Mouse (Mus musculus): ENCODE results near the gene March8.

March8 gene

GRCm38 (mm10) chr6:116371500-116371899 lies 33.7 kb downstream of the March8 start:
- in situ Hi-C loops (cut with MboI), result no loop called here

GRCm38 (mm10) chr6:116374136-116374535 lies 36.3 kb downstream of the March8 start:
- in situ Hi-C loops (cut with MboI), result no loop called here

GRCm38 (mm10) chr6:116374618-116375017 lies 36.8 kb downstream of the March8 start:
- in situ Hi-C loops (cut with MboI), result no loop called here

GRCm38 (mm10) chr6:116378892-116379291 lies 41.1 kb downstream of the March8 start:
- in situ Hi-C loops (cut with MboI), result no loop called here

GRCm38 (mm10) chr6:116380157-116380556 lies 42.3 kb downstream of the March8 start:
- in situ Hi-C loops (cut with MboI), result no loop called here

- in situ Hi-C loops (cut with MboI), result no loop called here
Measured at GRCm38 (mm10) chr6:116381605-116382004, 43.8 kb downstream of the March8 start.

DNA sequence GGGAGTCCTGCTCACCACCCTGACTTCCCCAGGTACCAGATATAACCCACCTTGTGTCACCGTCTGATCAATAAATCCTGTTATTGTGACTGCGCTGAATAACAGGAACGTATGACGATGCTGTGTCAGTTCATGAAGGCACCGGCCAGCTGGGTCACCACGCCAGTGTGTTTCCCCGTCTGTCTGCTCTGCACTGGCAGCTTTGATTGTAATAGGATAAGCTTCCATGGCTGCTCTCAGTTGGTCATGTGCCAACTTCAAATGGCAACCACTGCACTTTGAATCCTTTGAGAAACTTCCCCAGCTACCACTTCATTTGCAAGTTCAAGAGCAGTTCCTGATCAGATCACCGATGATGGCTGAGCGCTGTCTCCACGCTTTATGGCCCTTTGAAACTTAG lies 45.8 kb downstream of the March8 start:
- in situ Hi-C loops (cut with MboI), result no loop called here

- in situ Hi-C loops (cut with MboI), result no loop called here
Measured at GRCm38 (mm10) chr6:116385194-116386044, 47.6 kb downstream of the March8 start.

DNA sequence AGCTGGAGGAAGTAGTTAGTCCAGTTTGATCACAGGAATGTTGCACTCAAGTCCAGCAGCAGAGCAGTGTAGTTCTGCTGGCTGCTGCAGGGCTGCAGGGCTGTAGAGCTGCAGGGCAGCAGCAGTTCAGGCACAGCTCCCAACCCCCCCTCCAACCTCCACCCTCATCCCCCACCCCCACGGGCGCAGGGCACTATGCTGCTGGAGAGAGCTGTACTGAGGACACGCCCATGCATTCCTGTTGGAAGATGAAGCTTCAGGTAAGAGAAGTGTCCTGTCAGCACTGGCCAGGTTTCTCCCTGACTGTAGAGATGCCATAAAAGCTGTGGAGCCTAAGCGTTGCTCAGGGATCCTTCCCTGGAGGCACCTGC lies 48.2 kb downstream of the March8 start:
- in situ Hi-C loops (cut with MboI), result no loop called here

DNA sequence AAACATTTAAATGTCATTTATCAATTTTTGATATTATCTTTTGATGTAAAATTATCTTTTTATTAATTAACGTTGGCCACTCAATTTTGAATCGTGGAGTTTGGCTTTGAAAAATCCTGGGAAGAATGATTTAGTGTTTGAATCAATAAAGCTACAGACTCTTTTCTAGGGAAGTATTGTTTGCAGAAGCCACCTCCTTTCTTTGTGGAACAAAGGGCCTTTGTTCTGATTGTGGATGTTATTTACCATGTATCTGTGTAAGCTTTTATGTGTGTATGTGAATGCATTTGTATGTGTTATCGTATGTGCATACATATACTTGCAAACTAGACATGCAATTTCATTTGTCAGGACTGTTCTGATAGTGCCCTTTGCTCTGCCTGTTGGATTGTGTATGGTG lies 48.7 kb downstream of the March8 start:
- in situ Hi-C loops (cut with MboI), result no loop called here

DNA sequence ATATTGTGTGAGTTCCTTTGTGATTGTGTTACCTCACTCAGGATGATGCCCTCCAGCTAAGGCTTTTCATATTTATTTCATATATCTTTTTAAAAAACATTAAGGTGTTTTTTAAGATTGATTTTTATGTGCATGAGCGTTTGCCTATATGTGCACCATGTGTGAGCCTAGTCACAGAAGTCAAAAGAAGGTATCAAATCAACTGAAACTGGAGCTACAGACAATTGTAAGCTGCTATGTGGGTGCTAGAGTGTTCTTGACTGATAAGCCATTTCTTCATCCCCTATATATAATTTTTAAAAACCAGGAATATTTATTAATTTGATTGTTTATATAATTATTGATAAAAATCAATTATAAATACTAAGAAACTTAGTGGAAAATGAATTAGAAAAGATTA lies 50.2 kb downstream of the March8 start:
- in situ Hi-C loops (cut with MboI), result no loop called here

- in situ Hi-C loops (cut with MboI), result no loop called here
Measured at GRCm38 (mm10) chr6:116389481-116389880, 51.7 kb downstream of the March8 start.

DNA sequence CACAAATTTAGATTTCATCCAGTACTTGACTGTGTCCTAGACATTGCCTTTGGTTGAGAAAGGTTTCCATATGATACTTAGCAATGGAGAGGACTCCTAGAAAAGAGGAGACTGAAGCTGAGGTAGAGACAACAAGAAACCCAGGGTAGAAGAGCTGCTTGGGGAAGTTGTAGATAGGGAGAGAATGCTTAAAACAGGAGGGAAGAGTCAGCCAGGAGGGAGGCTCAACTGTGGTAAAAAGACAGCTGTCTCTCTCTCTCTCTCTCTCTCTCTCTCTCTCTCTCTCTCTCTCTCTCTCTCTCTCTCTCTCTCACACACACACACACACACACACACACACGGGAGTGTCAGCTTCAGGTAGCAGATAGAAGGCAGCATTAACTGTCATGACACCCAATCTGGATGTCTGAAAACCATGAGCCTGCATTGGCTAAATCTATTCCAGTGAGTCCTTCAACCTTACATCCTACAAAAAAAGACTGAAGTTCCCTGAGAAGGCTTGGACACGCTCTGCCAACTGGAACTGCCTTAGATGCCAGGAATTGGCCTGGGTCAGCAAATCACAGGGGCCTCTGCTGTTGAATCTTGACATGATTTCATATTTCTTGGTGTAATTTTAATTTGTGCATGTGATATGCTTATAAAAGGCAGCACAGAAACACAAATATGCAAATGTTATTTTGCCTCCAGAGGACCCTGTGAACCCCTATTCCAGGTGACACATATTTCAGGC lies 57.3 kb downstream of the March8 start:
- in situ Hi-C loops (cut with MboI), result no loop called here

DNA sequence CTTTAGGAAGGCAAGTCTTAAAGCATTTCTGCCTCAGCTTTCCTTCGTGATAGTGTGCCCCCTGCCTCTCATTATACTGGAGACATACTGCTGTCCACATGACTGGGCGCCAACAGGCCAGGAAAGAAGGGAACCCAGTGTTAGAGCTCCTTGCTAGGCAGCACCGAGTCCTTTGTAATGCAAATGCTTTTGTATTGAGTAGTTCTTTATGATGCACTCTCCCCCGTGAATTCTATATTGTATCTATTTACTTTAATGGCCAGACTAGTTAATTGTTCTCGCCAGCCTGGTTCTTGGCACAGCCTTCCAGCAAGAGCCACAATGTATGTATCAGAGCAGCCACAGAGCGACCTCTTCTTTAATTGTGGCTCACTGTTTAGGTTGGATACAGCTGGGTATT lies 59.8 kb downstream of the March8 start:
- in situ Hi-C loops (cut with MboI), result no loop called here

DNA sequence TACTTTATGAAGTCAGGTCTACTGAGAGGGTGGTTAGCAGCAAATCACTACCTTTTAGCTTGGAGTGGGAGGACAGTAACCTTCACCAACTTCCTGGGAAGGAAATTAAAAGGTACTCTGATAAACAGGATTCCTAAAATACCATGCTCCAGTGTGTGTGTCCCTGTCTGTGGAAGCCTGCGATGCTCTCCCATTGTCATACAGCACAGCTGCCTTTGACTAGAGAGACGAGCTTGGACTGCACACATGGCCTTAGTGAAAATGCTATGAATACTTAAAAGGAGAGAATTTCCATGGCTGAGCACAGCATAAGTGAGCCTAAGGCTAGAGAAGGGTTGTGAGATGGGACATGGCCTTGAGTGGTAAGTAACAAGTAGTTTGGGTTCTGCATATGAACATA lies 60.3 kb downstream of the March8 start:
- in situ Hi-C loops (cut with MboI), result no loop called here

- in situ Hi-C loops (cut with MboI), result no loop called here
Measured at GRCm38 (mm10) chr6:116401746-116402423, 64.1 kb downstream of the March8 start.

DNA sequence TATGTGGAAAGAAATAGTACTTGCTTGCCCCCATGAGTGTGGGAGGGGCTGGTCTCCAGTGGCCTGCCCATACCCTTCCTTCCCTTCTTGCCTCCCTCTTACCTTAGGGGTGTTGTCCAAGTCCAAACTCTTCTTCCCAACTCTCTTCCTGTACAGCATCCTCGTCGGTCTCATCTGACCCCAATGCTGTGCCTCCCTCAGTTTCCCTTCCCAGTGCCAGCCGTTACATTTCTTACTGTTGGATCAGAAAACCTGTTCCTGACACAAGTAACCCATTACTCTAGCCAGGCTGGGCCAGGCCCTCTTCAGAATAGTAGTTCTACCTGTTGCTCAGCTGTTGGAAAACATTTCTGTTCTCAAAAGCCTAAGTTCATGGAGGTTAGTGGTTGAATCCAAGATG lies 64.6 kb downstream of the March8 start:
- in situ Hi-C loops (cut with MboI), result no loop called here

- in situ Hi-C loops (cut with MboI), result no loop called here
Measured at GRCm38 (mm10) chr6:116405243-116405642, 67.4 kb downstream of the March8 start.

- in situ Hi-C loops (cut with MboI), result no loop called here
Measured at GRCm38 (mm10) chr6:116405715-116406114, 67.9 kb downstream of the March8 start.

DNA sequence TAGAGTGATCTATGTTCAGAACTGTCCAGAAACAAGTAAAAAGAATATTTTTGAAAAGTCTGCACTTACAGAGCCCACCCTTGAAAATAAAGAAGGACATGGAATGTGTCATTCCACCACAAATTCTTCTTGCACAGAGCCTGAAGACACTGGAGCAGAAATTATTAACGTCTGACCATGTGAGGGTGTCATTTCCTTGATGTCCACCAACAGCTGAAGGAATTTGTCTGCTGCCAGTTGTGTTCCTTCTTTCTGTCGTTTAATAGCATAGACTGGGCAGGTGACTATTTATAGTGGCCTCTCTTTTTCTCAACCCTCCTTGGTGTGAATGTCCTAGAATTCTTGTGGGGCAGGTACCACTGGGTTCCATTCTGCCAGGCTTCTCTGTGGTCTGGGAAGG lies 68.3 kb downstream of the March8 start:
- in situ Hi-C loops (cut with MboI), result no loop called here

GRCm38 (mm10) chr6:116406680-116407079 lies 68.9 kb downstream of the March8 start:
- in situ Hi-C loops (cut with MboI), result no loop called here

DNA sequence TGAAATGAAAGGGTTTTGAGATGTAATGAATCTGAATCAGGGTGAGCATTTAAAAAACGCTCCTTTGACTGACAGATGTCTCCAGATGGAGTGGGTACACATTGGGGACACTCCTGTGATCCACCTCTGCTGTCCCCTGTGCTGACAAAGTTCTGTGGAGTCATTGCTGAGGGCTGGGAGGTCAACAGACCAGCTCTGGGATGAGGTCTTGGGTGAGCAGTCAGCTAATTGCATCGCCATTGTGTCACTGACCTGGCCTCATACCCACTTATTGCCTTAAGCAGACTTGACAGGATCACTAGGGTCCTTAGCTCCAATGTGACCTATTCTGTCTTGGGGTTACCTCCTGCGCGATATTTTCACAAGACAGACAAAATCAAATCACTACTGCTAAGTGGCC lies 69.4 kb downstream of the March8 start:
- in situ Hi-C loops (cut with MboI), result no loop called here

Data from mature B cell (primary cell).